Mouse (Mus musculus) layer of hippocampus, postnatal 25 days (tissue): ENCODE measurements at regions not wholly inside any gene's neighbourhood (a gene's known extent, or its start where the extent isn't known, plus 50 kb on each side); places are given as distances from the start of the nearest gene placed in this dataset.

Experiments
- DNase-seq, 2 experiments: peaks; one replicate each; pipeline ENCODE4 v3.0.0; 2022; ENCODE audit warnings: mixed read lengths in 2 of 2, low spot score in 1 of 2; ENCODE audit errors: extremely low spot score in 1 of 2

GRCm38 (mm10) chr1:138011581-138011980, 163.9 kb downstream of the Ptprc start:
- no peak for DNase-seq

- DNase-seq = no peak
Measured at GRCm38 (mm10) chr1:138010910-138011477, 164.5 kb downstream of the Ptprc start.

- DNase-seq = no peak
Measured at GRCm38 (mm10) chr1:138006811-138007210, 168.7 kb downstream of the Ptprc start.

- DNase-seq = no peak
Measured at GRCm38 (mm10) chr1:138004319-138004718, 171.2 kb downstream of the Ptprc start.

- no peak for DNase-seq
Measured at GRCm38 (mm10) chr1:137999268-137999900, 176.1 kb downstream of the Ptprc start.

- DNase-seq = no peak
Measured at GRCm38 (mm10) chr1:137996041-137996440, 179.5 kb downstream of the Ptprc start.

- DNase-seq = no peak
Measured at GRCm38 (mm10) chr1:137991936-137992335, 183.6 kb downstream of the Ptprc start.

- no peak for DNase-seq
Measured at GRCm38 (mm10) chr1:137991412-137991811, 184.1 kb downstream of the Ptprc start.

GRCm38 (mm10) chr1:137973406-137973805, 202.1 kb downstream of the Ptprc start:
- no peak for DNase-seq

- no peak for DNase-seq
Measured at GRCm38 (mm10) chr1:137972620-137973350, 202.7 kb downstream of the Ptprc start.

- DNase-seq = no peak
Measured at GRCm38 (mm10) chr1:137966151-137966836, 209.2 kb downstream of the Ptprc start.

GRCm38 (mm10) chr1:137963656-137964055, 211.9 kb downstream of the Ptprc start:
- DNase-seq = no peak

GRCm38 (mm10) chr1:137958040-137958439, 217.5 kb downstream of the Ptprc start:
- DNase-seq = no peak

- DNase-seq = no peak
Measured at GRCm38 (mm10) chr1:137955993-137956392, 219.5 kb downstream of the Ptprc start.

- DNase-seq = no peak
Measured at GRCm38 (mm10) chr1:137955139-137955538, 220.4 kb downstream of the Ptprc start.

GRCm38 (mm10) chr1:137953369-137953768, 222.1 kb downstream of the Ptprc start:
- DNase-seq = no peak

- DNase-seq = no peak
Measured at GRCm38 (mm10) chr1:137952777-137953176, 222.7 kb downstream of the Ptprc start.

GRCm38 (mm10) chr1:137947900-137948299, 227.6 kb downstream of the Ptprc start:
- DNase-seq = no peak

- no peak for DNase-seq
Measured at GRCm38 (mm10) chr1:137941776-137942522, 233.6 kb downstream of the Ptprc start.

GRCm38 (mm10) chr1:137935746-137936145, 239.8 kb downstream of the Ptprc start:
- no peak for DNase-seq
